Comparison of ENCODE assay signal across 16 mouse cellular contexts in the genomic region with DNA sequence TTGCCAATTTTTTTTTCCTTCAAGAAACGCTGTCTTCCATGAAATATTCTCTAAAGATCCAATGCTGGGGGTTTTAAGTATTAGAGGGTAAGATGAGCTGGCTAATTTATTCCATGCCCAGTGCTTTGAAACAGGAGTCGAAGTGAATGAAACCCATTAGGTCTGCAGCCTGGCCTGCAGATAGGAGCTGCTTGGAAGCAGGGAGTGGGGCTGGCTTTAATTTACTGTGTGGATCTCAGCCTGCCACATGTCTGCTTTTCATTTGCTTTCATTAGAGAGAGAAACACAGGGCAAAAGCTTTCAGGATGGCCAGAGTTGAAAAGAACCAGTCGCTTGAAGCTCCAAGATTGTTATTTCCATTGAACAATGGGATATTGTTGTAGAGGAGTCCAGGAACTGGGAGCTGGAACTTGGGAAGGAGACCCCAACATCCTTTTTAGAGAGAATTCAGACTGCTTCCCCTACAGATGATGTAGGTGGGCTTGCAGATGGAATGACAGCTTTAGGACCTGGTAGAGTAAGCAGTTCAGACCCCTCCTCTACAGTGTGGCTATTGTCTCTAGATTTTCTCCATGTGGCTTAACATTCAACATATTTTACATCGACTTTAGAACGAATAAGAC.
DNase-seq lines count a peak whose midpoint lies in the region; ATAC-seq lines count a peak whose summit lies in the region.
"Had no signal": no experiment of that assay in that cellular context is flagged by ENCODE, and none has a peak within 500 bp of the region (broad histone marks: within the 10 kb centered on the region; RNA-seq: fewer than 3 reads in every experiment).

No protein-coding gene starts in this region.

- H3K9ac ChIP-seq in kidney, embryonic 15.5 days = no peak overlapping the region
- no peak overlapping the region for H3K9ac ChIP-seq in neural tube, embryonic 11.5 days (ENCODE audit: low read length)
- H3K9ac ChIP-seq: forebrain, postnatal 0 days; liver, embryonic 14.5 days had no signal

- peaks cover 39% of the 10 kb centered on the region for H3K4me1 ChIP-seq in kidney, embryonic 15.5 days
- H3K4me1 ChIP-seq in neural tube, embryonic 11.5 days (ENCODE audit: control insufficient read depth, insufficient read depth, low read length) = no peaks in the 10 kb centered on the region

- H3K27me3 ChIP-seq in kidney, embryonic 15.5 days = no peaks in the 10 kb centered on the region
- no peaks in the 10 kb centered on the region for H3K27me3 ChIP-seq in neural tube, embryonic 11.5 days (ENCODE audit: control insufficient read depth, insufficient read depth, low read length)

- no peak overlapping the region for H3K4me3 ChIP-seq in kidney, embryonic 15.5 days (replicated peaks)
- H3K4me3 ChIP-seq in neural tube, embryonic 11.5 days (ENCODE audit: low read depth, low read length) = no peak overlapping the region

- no peaks in the 10 kb centered on the region for H3K36me3 ChIP-seq in kidney, embryonic 15.5 days
- no peaks in the 10 kb centered on the region for H3K36me3 ChIP-seq in neural tube, embryonic 11.5 days (ENCODE audit: control insufficient read depth, insufficient read depth, low read length)

- 47% methylated on average over 5 of the region's 5 CpGs for WGBS in kidney, embryonic 15.5 days
- WGBS in neural tube, embryonic 11.5 days = 48% methylated on average over 5 of the region's 5 CpGs

- no peak for DNase-seq in kidney, adult 8-10 months
- peak; percentile 39 for DNase-seq in embryo, embryonic 11.5 days (ENCODE audit: low read depth, low spot score)
- peak; percentile 89 for DNase-seq in forelimb bud, embryonic 11.5 days (ENCODE audit: low read depth, low spot score)
- peak; percentile 26 for DNase-seq in neural tube, embryonic 11.5 days (ENCODE audit: low spot score)
- no peak for DNase-seq in spleen, postnatal 36 days (ENCODE audit: low spot score in 2 of 2)
- no peak for DNase-seq in left cerebral cortex, postnatal 10 days (ENCODE audit: extremely low spot score in 1 of 2, low spot score in 2 of 2)
- DNase-seq: cerebellum, adult 2 months; forebrain, postnatal 0 days; gastrocnemius, postnatal 10 days; heart, postnatal 10 days; kidney, postnatal 14 days; layer of hippocampus, adult 9-11 months had no signal

- no peak for ATAC-seq in kidney, embryonic 15.5 days (replicated peaks; ENCODE audit: low FRiP score)
- no peak for ATAC-seq in neural tube, embryonic 11.5 days (ENCODE audit: insufficient read depth, low FRiP score, low TSS enrichment)
- ATAC-seq: forebrain, postnatal 0 days; hindbrain, postnatal 0 days; lung, postnatal 0 days had no signal

- no peak overlapping the region for H3K4me2 ChIP-seq in kidney, embryonic 15.5 days
- no peak overlapping the region for H3K4me2 ChIP-seq in neural tube, embryonic 11.5 days (ENCODE audit: low read depth)

- no peaks in the 10 kb centered on the region for H3K9me3 ChIP-seq in kidney, embryonic 15.5 days (replicated peaks)
- H3K9me3 ChIP-seq in neural tube, embryonic 11.5 days (ENCODE audit: control insufficient read depth, low read length) = no peaks in the 10 kb centered on the region

- intact Hi-C loops in left cerebral cortex, postnatal 10 days (cut with DNase I) = no loop called here

- H3K27ac ChIP-seq in kidney, embryonic 15.5 days = peak overlapping the region; percentile 64
- H3K27ac ChIP-seq in neural tube, embryonic 11.5 days (ENCODE audit: low read depth, low read length) = no peak overlapping the region
- H3K27ac ChIP-seq: hindbrain, postnatal 0 days; liver, embryonic 14.5 days had no signal

Comparison
In these comparisons a context has a peak if more than half of its experiments do, and no peak if none do; other contexts are left out.
1. DNase-seq: peak in embryo, embryonic 11.5 days (single experiment), forelimb bud, embryonic 11.5 days (single experiment) and neural tube, embryonic 11.5 days (single experiment); none in kidney, adult 8-10 months (0 of 2), spleen, postnatal 36 days (0 of 2) and left cerebral cortex, postnatal 10 days (0 of 2).